Mouse (Mus musculus): ENCODE measurements around the gene Gm3139. TPM values are rescaled to one million over a fixed set of nuclear protein-coding genes. Genes with fewer than 3 reads are reported as not detected.
"Not testable (repeated sequence)": the region's sequence is repeated elsewhere in the genome, so short reads cannot be mapped to it uniquely, and the experiment has no call there.

The Gm3139 gene
- not detected in 2 replicates for polyA plus RNA-seq (2012; ENCODE audit: insufficient read depth, insufficient read length, missing spikeins)

DNA sequence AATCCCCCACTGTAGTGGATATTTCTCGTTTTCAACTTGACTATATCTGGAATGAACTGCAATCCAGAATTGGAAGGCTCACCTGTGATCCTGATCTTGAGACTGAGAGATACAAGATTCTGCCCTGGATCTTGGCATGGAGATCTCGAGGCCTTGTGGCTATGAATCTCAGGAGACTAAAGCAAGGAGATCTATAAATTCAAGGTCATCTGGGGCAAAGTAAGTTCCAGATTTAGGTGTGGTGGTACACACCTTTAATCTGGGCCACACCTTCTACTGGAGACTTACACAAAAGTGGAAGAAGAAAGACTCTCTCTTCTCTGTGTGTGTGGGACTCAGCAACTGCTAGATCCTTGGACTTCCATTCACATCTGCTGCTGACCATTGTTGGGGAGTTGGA lies at the start of gene Gm3139:
TSS of gene Gm3139 (plus strand) at position 301 of the 400 bp plus-strand sequence.
- not testable (repeated sequence) for H3K4me3 ChIP-seq (ENCODE audit: insufficient read depth, low read depth, low read length); H3K4me1 ChIP-seq (ENCODE audit: control insufficient read depth, insufficient read depth, insufficient read length, low read length); H3K27ac ChIP-seq (replicated peaks; ENCODE audit: low read depth, low read length)

Other genes with a start within 250 kb of the Gm3139 start
- gene A430089I19Rik, start 219.5 kb upstream of the Gm3139 start, polyA plus RNA-seq (2012; ENCODE audit: insufficient read depth, insufficient read length, missing spikeins) = not detected in 2 replicates
- not detected in 2 replicates for gene Gm6502, start 211.9 kb upstream of the Gm3139 start, polyA plus RNA-seq (2012; ENCODE audit: insufficient read depth, insufficient read length, missing spikeins)
- not detected in 2 replicates for gene AA792892, start 186.5 kb upstream of the Gm3139 start, polyA plus RNA-seq (2012; ENCODE audit: insufficient read depth, insufficient read length, missing spikeins)
- gene Gm7682, start 80.5 kb upstream of the Gm3139 start, polyA plus RNA-seq (2012; ENCODE audit: insufficient read depth, insufficient read length, missing spikeins) = not detected in 2 replicates
- gene Gm3147, start 90.1 kb downstream of the Gm3139 start, polyA plus RNA-seq (2012; ENCODE audit: insufficient read depth, insufficient read length, missing spikeins) = not detected in 2 replicates
- not detected in 2 replicates for gene Gm6509, start 97.7 kb downstream of the Gm3139 start, polyA plus RNA-seq (2012; ENCODE audit: insufficient read depth, insufficient read length, missing spikeins)
- not detected in 2 replicates for gene Gm6205, start 122.1 kb downstream of the Gm3139 start, polyA plus RNA-seq (2012; ENCODE audit: insufficient read depth, insufficient read length, missing spikeins)

Measured in brown adipose tissue, adult 24 weeks (tissue).